ENCODE assay signal across 7 mouse cellular contexts in genomic region chr16:35938211-35939151, GRCm38 (mm10). TPM values are rescaled to one million over a fixed set of nuclear protein-coding genes. Genes with fewer than 3 reads are reported as not detected.
DNase-seq lines count a peak whose midpoint lies in the region; ATAC-seq lines count a peak whose summit lies in the region.

TSS of gene Parp9 (plus strand) at chr16:35938470.
TSS of gene Dtx3l (minus strand) at chr16:35939151.

- intact Hi-C loops in gastrocnemius, postnatal 14 days (cut with DNase I; ENCODE audit: low total_unique reads): loop anchor here (5.0 kb wide), 1 partner anchor 61 kb away; no protein-coding TSS in a partner anchor
- intact Hi-C loops in left cerebral cortex, postnatal 4 days (cut with DNase I): no loop called here

- H3K4me3 ChIP-seq in midbrain, embryonic 10.5 days: peak within 1 kb of the TSS; percentile 75

- peak within 1 kb of the TSS; percentile 84 for H3K27ac ChIP-seq in midbrain, embryonic 10.5 days (replicated peaks)

- peak; percentile 57 to 63 for DNase-seq in adrenal gland, adult 18-20 months (ENCODE audit: low spot score in 2 of 2)
- peak; percentile 55 for DNase-seq in embryo, embryonic 10 days (ENCODE audit: low spot score)
- DNase-seq in gastrocnemius, postnatal 14 days: peak; percentile 60
- peak; percentile 30 for DNase-seq in left cerebral cortex, postnatal 4 days
- DNase-seq in midbrain, embryonic 10.5 days (ENCODE audit: low spot score): peak; percentile 65
- peak; percentile 1 to 7 for DNase-seq in right cerebral cortex, postnatal 36 days (ENCODE audit: low spot score in 2 of 2)

- H3K36me3 ChIP-seq in midbrain, embryonic 10.5 days: no peaks in the 10 kb centered on the region

- peaks cover 31% of the 10 kb centered on the region for H3K27me3 ChIP-seq in midbrain, embryonic 10.5 days (ENCODE audit: low read depth, poor library complexity, severe bottlenecking)

- peaks cover 15% of the 10 kb centered on the region for H3K4me1 ChIP-seq in midbrain, embryonic 10.5 days

- peak; percentile 74 for ATAC-seq in inflammation-experienced regulatory T-cells, adult 6 months

- H3K9me3 ChIP-seq in midbrain, embryonic 10.5 days (replicated peaks): no peaks in the 10 kb centered on the region

- 2% methylated on average over 52 of the region's 52 CpGs for WGBS in midbrain, embryonic 10.5 days

RNA-seq across cellular contexts. Expression of gene Parp9, which starts in this region (rescaled TPM):
- total RNA-seq in adrenal gland, adult 18-20 months (2021): 10 to 100 TPM; 11.8 to 13.9 TPM
- 1 to 10 TPM; 5.2 to 5.5 TPM for total RNA-seq in gastrocnemius, postnatal 14 days (2021)
- 10 to 100 TPM; 62.4 to 76.7 (median 76.5) TPM for polyA plus RNA-seq in inflammation-experienced regulatory T-cells, adult 6 months (2017; shearing (Covaris generic))
- total RNA-seq in left cerebral cortex, postnatal 4 days (2021): 1 to 10 TPM; 2.0 to 2.4 TPM
- polyA plus RNA-seq in midbrain, embryonic 10.5 days (2016; fragmentation: Nextera tagmentation; extraction: Ambion mirVana): 2.1 and 2.3 TPM in 2 replicates

RNA-seq across cellular contexts. Expression of gene Dtx3l, which starts in this region (rescaled TPM):
- total RNA-seq in adrenal gland, adult 18-20 months (2021): 1 to 10 TPM; 6.8 to 9.8 TPM
- total RNA-seq in gastrocnemius, postnatal 14 days (2021): 1 to 10 TPM; 4.5 to 4.9 TPM
- polyA plus RNA-seq in inflammation-experienced regulatory T-cells, adult 6 months (2017; shearing (Covaris generic)): 10 to 100 TPM; 47.2 to 59.8 (median 52.9) TPM
- total RNA-seq in left cerebral cortex, postnatal 4 days (2021): 1 to 10 TPM; 2.2 TPM
- polyA plus RNA-seq in midbrain, embryonic 10.5 days (2016; fragmentation: Nextera tagmentation; extraction: Ambion mirVana): 2.8 and 2.9 TPM in 2 replicates

Comparison
In these comparisons a context has a peak if more than half of its experiments do, and no peak if none do; other contexts are left out.
1. Peak in every context shown above with its lines: DNase-seq, ATAC-seq, H3K4me3 ChIP-seq and H3K27ac ChIP-seq.
2. RNA of gene Parp9 (polyA plus RNA-seq): 62.4 to 76.7 TPM in inflammation-experienced regulatory T-cells, adult 6 months; 2.1 to 2.3 TPM in midbrain, embryonic 10.5 days; every median in the first group is over 10 times any median in the second.
3. RNA of gene Dtx3l (polyA plus RNA-seq): 47.2 to 59.8 TPM in inflammation-experienced regulatory T-cells, adult 6 months; 2.8 to 2.9 TPM in midbrain, embryonic 10.5 days; every median in the first group is over 10 times any median in the second.
4. DNase-seq: peak in every context shown above with its lines; median percentile 65 in midbrain, embryonic 10.5 days; 60 in adrenal gland, adult 18-20 months; 60 in gastrocnemius, postnatal 14 days; 55 in embryo, embryonic 10 days; 30 in left cerebral cortex, postnatal 4 days; 4 in right cerebral cortex, postnatal 36 days.